Mouse (Mus musculus) adrenal gland, postnatal 4 days (tissue): ENCODE measurements around the gene Scai. TPM values are rescaled to one million over a fixed set of nuclear protein-coding genes. Genes with fewer than 3 reads are reported as not detected.

ENCODE experiments used
- DNase-seq, 2 experiments: peaks; one replicate each; pipeline ENCODE4 v3.0.0; 2021 to 2022; ENCODE audit warnings: low spot score in 2 of 2, mixed read lengths in 2 of 2
- long read RNA-seq, 2 experiments: library from polyadenylated mRNA; stranded (forward); transcript quantifications; one replicate each; pipeline ENCODE4 v2.0.0; 2021
- total RNA-seq, 2 experiments: library from RNA; stranded (reverse); gene quantifications; 2 replicates each; pipeline ENCODE4 v1.2.3; 2021

Scai gene
- total RNA-seq = 10 to 100 TPM; 17.4 to 22.7 TPM
- long read RNA-seq, experiment 1 = 0 reads
- long read RNA-seq, experiment 2, partial matches to known transcripts = 1 of 1 reads
- long read RNA-seq, experiment 2, other reads (novel, unspliced or antisense) = 0 of 1 reads

DNA sequence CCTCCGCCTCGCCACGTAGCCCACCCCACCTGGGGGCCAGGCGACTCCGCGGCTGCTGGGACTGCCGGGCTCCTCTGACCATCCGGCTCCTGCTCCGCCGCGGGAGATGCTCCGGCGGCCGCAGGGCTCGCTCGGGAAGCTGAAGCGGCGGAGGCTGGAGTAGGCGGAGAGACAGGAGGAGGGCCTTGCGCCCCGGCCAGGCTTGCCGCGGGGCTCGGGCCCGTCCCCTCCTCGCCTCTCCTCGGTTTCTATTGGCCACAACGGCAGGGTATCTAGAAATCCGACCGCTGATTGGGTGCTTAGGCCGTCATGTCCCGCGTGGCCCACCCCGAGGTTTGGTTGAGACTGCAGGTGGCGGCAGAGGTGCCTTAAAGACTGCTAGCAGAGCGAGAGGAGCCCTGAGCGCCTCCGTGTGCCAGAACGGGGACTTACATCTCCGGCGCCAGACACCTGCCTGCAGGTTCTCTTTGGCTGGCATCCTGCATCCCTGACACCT is at the start of gene Scai:
Gene Scai (minus strand): TSS at position 174 of the 496 bp plus-strand sequence.
- DNase-seq = peak; percentile 78 to 94

DNA sequence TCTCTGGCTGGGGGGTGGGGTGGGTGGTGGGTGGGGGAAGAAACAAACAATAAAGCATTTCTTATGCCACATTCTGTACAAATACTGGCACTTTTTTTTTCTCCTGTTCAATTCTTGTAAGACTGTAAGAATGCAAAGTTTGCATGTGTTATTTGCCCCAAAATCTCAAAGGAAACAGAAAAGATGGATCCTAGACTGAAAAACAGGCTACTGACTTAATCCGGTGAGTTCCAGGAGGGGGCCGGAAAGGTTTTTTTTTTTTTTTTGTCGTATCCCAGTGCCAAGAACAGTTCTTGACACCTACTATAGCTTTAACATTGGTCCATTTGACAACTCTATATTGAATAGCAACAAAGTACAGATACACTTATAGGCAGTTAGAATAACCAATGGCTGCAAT is 36.2 kb upstream of the Scai start:
- DNase-seq = no peak

DNA sequence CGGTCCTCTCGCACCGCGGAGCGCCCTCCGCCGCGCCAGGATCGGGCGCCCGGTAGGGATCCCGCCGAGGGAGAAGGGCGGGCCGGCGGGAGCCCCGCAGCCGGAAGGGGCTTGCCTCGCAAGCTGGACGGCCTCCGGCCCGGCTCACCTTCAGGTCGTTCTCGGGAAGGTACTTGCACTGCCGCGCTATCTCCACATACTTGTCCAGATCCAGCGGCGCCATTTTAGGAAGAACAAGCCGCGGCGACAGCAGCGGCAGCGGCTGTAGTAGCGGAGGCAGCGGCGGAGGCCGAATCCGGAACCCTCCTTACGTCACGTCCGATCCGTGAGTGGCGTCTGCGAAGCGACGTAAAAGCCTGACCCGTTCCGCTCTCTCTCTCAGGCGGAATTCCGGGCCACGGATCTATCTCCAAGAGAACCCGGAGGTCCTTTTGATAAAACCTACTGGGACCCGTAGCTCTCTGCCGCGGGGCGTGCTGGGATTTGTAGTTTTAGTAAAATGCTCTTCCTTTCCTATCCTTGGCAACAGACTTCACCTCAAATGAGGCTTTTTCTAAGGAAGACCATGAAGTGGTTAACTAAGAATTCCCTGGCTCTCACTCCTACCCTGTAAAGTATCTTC is 35.6 kb upstream of the Scai start, which contains the start of gene Ppp6c:
Gene Ppp6c (minus strand): TSS at position 433 of the 622 bp plus-strand sequence.
- peak; percentile 62 to 85 for DNase-seq

DNA sequence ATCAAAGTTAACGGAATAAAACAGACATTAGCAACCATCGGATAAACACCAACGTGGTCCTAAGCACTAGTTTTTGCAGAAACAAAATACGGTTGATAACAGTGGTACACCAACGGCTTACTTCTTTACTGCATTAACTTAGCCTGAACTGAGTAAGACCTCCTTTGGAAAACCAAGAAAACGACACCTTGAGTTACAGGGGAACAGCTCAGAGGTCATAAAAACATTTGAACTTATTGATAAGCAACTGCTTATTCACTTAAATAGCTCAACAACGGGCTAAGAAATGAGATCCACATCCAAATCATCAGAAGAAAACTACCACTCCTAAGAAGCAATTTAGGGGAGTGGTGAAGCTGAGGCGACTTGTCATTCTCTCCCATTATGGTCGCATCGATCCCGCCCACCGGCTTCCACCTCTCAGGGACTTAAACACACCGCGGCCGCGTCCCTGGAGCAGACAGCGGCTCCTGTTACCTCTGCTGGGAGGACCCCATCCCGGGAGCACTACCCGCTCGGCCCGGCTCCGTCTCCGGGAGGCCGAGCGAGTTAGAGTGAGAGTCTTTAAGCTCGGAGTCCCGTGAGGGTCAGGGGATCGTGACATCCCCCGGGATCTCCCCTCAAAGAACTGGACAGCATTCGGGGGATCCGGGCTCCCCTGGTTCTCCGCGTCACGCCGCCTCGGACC is 34.9 kb upstream of the Scai start:
- DNase-seq = peak in 1 of 2 experiments; percentile 20

DNA sequence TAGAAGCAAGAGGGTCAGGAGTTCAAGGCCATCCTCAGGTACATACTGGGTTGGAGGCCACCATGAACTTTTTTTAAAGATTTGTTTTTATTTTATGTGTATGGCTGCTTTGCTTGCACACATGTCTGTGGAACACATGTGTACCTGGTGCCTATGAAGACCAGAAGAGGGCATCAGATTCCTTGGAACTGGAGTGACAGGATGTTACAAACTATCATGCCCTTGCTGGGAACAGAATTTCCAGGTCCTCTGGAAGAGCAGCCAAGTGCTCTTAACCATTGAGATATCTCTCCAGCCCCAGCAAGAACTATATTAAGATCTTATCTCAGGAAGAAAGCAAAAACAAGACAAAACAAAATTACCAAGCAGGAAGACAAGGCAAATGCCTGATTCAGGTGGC is 34.1 kb upstream of the Scai start:
- DNase-seq = no peak

DNA sequence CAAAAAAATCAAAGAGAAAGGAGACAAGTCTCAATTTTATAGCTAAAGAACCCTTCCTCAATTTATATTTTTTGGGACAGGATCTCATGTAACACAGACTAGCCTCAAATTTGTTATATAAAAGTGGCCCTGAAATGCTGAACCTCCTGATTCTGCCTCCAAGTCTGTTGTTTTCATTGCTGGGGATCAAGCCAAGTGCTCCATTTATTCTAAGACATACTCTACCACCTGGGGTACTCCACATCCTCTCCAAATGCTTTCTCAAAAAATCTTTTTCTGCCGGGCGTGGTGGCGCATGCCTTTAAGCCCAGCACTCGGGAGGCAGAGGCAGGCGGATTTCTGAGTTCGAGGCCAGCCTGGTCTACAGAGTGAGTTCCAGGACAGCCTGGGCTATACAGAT is 29.5 kb upstream of the Scai start:
- DNase-seq = no peak

DNA sequence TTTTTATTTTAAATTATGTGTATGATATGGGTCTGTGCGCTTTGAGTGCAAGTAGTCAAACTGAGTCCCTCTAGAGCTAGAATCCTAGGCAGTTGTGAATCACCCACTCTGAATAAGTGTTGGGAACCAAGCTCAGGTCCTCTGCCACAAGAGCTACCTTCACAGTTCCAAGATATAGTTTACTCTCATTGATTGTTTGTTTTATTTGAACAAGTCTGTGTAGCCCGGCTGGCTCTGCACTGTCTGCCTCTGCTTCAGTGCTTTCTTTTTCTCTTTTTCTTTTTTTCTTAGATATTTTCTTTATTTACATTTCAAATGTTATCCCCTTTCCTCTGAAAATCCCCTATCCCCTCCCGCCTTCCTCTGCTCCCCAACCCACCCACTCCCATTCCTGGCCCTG is 28.5 kb upstream of the Scai start:
- DNase-seq = no peak

DNA sequence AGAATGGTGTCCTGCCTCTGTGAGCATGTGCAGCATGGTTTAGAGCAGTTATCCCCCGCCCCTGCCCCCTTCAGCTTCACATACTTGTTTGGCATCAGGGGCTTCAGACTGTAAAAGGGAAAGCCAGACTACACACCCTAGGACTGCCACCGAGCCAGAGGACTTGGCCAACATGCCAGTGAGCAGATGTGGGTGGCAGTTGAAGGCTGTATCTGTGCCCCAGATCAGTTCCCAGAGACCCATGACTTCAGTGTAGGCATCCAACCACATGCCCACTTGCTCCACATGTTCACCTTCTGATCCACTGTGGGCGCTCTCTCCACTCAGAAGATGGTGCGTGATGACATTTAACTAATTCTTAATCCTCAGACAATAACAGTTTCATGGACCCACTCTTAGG is 26.6 kb upstream of the Scai start:
- DNase-seq = no peak

DNA sequence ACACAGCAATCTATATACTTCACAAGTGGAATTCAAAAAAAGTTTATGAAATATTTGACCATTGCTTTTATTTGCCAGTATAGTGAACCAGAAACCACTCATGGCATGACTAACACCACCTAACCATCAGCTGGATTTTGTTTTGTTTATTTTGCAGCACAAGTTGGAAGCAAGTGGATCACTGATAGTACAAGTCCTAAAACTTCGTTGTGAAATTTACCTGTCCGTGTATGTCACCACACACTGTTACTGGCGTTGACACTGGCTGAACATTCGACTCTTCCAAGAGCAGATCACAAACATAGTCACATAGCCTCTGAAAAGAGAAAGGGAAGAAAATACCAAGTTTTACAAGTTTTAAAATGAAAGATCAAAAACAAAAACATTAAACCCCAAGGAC is 20.2 kb upstream of the Scai start:
- no peak for DNase-seq

DNA sequence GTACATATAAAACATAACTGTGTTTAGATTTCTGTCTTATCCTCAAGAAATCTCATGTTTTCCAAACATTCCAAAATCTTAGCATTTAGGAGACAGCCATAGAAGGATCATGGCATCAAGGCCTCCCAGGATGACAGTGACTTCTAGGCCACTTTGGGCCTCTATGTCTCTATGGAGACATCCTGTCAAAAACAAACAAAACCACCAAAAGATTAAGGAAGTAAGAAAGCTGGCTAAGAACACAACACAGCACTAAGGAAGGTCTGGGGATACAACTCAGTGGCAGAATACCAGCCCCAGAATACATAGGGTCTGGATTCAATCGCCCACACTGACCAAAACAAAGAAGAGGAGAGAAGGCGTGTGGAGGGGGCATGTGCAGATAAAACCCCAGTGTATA is 12.8 kb upstream of the Scai start:
- DNase-seq = no peak

DNA sequence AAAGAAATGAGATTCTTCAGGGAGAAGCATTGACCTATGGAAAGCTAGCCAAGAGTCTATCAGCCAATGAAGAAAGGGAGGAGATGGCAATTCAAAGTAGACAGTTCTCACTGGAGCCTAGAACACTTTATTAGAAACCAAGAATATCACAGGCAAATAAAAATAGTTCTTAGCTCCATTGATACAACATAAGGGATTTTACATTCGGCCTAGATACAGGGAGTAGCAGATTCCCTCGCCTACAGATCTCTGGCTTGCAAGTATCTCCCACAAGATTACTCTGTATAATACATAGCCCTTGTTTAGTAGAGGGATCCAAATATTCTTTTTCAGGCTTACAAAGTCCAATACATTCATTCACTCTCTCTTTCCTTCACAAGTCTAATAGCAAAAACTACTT is 4.3 kb upstream of the Scai start:
- no peak for DNase-seq

DNA sequence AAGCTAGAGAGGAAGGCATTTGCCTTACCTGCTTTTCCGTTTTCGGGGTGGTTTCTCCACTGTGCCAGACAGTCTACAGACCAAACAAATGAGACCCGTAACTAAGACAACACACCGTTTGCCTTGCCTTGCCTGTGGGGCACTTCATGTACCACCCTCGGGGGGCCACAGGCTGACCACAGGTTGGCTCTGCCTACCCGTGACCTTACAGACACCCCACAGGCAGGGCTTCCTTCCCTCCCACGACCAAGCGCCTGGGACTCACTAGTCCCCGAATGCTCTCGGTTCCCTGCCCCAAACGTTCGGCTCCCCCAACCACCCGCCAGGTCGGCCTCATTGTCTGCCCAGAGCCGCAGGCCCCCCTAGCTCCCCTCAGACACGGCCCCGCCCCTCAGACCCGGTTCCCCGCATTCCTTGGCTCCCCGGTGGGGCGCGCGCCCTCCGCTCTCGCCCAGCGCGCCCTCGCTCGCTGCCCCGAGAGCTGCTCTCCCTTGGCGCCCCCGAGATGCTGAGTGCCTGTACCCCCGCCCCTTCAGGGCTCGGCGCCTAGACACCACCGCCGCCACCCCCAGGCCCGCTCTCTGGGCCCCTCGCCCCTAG is 473 bp downstream of the Scai start:
- DNase-seq = peak in 1 of 2 experiments; percentile 13

DNA sequence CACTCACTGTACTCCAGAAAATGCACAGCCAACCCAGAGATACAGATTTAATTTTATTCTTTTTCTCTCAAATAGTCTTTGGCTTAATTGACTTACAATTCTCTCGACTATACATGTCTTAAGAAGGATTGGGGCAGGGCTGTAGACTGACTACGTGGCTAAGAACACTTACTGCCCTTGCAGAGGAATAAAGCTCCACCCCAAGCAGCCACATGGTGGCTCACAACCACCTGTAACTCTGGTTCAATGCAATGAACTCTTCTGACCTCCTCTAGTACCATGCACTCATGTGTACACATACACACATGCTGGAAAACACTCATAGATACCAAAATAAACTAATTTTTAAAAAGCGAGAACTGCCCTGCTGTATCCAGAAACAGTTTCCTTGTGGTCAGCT is 4.6 kb downstream of the Scai start:
- no peak for DNase-seq

DNA sequence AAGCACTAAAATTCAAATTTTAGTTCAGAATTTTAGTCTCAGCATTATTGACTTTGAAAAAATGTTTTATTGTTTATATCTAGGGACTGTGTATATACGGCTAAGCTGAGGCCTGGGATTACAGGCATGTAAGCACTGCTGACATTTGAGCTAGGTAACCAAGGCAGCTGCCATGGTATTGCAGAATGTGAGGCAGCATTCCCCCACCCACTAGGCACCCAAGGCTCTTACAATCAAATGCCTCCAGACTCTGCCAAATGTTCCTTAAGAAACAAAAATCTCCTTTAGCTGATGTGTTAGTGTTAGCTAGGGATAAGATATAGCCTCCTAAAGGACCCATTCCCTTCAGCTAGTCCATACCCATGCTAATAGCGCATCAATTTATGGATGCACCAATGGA is 6.9 kb downstream of the Scai start:
- no peak for DNase-seq

DNA sequence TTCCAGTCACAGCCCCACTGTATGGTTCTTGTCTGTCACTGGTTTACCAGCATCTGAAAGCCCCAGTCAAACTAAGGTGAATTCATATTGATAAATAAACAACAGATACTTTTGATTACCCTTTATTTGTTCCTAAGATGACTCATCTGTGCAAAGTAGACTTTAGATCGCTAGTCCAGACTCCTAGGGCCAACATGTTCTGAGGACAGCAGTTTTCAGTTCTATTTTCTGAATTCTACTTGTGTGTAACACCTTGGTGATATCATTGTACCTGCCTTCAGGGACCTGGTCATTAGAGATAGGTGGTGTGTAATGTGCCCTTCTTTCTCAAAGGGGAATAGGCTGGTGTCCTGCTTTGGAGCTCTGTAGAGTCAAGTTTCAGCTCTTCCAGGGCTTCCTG is 29.5 kb downstream of the Scai start:
- no peak for DNase-seq

DNA sequence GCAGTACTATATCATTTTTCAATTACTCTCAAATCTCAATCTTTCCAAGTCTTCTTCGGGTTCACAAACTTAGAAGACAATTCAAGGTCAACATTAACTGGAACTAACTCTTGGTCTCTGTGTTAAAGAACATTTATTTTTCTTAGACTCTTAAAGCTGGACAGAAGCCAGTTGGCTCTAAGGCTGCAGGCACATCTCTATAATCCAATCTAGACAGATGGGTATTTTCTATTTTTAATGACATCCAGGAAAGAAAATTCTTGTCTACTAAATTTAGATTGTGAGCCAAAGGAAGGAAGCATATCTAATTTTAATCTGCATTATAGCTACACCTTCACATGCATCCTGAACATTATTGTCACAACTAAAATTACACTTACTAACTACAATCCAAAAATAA is 32.6 kb downstream of the Scai start:
- no peak for DNase-seq

DNA sequence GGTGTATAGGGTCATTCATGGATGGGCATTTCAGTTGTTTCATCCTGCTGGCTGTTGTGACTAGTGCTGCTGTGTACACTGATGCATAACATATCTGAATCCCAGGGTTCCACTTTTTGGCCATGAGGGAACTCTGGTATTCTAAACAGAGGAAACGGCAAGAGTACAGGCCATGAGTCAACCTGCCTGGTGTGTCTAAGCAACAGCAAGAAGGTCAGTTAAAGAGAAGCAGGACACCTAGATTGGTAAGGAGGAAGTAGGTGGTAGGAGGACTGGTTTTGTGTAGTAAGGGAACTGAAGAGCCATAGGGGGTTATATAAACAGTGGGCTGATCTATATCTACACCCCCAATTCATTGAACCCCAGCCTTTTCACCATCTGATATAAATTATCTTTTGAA is 33.7 kb downstream of the Scai start:
- no peak for DNase-seq

DNA sequence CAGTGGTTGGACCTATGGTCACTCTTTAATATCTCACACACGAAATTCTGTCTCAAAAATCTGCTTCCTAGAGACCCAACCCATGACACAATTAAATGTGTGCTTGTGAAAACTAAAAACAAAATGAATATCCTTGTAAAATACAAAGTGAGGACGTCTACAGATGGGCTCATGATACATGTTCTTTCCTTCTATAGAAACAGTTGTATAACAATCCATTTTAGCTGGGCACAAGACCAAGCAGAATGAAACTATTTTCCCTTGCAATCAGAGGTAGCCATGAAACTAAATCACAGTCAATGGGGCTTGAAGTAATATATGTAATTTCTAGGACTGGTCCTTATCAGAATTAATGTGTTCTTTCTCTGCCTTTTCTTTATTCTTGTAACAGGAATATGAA is 39.6 kb downstream of the Scai start:
- DNase-seq = no peak

DNA sequence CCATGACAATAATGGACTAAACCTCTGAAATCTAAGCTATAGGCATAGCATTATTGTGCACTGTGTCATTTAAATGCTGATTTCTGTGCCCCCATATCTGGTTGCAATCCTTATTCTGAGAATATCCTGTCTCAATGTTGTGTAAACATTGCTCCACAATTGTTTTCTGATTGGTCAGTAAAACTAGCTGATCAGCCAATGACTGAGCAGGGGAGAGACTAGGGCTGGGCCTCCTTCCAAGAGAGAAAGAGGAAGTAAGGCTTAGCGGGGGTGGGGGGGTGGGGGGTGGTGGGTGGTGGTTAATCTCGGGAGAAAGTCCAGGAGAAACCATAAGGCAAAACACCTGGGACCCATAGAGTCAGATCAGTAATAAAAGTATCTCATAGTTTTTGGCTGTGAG is 42.5 kb downstream of the Scai start:
- no peak for DNase-seq

DNA sequence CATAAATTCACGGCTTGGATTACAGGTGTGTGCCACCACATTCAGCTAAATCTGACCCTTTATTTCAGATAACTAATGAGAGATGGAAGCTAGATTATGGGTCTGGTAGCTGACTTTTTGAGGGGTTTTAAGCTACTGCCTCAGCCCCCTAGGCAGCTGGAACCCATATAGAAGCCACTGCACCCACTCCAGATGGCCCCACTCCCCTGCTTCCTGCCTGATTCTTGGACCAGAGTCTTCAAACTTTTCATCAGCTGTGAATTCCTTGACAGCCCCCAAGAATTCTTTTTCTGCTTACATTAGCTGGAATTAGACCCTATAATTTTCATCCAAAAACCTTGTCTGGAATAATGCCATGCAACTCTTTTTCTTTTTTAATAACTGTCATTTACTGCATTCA is 44.1 kb downstream of the Scai start:
- DNase-seq = no peak

DNA sequence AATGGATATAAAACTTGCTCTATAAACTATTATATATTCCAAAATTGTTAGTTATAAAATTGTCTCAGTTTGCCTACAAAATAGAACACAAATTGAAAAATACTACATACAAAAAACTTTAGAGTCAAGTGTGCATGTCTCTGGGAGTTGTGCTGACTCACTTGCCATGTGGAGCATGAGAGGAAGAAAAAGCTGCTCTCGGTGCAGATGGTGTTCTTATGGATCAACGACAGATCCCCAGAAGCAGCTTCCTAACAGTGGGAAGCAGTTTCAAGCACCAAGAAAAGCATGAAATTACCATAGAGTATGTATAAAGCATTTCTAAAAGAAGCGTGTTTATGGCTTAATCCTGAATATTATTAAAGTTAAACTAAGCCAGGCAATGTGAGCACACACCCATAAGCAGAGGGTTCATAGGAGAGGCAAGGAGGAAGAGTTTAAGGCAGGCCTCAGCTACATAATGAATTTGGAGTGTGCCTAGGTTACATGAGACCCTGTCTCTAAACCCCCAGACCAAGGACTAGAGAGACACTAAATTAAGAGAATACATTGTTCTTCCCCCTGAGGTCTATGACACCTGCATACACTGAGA is 48.1 kb downstream of the Scai start:
- no peak for DNase-seq
